Comparison of ENCODE assay signal across 8 mouse cellular contexts in genomic region chr10:88327160-88328055, GRCm38 (mm10). TPM values are rescaled to one million over a fixed set of nuclear protein-coding genes. Genes with fewer than 3 reads are reported as not detected.
DNase-seq lines count a peak whose midpoint lies in the region; ATAC-seq and TF ChIP-seq lines count a peak whose summit lies in the region.

No protein-coding gene starts in this region.

- H3K27me3 ChIP-seq in heart, embryonic 15.5 days, result no peaks in the 10 kb centered on the region
- H3K27me3 ChIP-seq in liver, adult 2 months (ENCODE audit: control insufficient read depth, insufficient read depth, low read length), result no peaks in the 10 kb centered on the region
- no peaks in the 10 kb centered on the region for H3K27me3 ChIP-seq in stomach, embryonic 16.5 days (ENCODE audit: control insufficient read depth, insufficient read depth, low read length)

- H3K4me3 ChIP-seq in heart, embryonic 15.5 days, result no peak overlapping the region
- no peak overlapping the region for H3K4me3 ChIP-seq in liver, adult 2 months (ENCODE audit: insufficient read depth, low read depth, low read length)
- no peak overlapping the region for H3K4me3 ChIP-seq in stomach, embryonic 16.5 days (replicated peaks; ENCODE audit: low read length)

- H3K79me2 ChIP-seq in liver, adult 2 months (ENCODE audit: control insufficient read depth, insufficient read depth, low read length), result no peaks in the 10 kb centered on the region

- 44% methylated on average over 11 of the region's 11 CpGs for WGBS in heart, embryonic 15.5 days
- 48% methylated on average over 11 of the region's 11 CpGs for WGBS in liver, adult 2 months
- WGBS in stomach, embryonic 16.5 days, result 50% methylated on average over 11 of the region's 11 CpGs

- no peaks in the 10 kb centered on the region for H3K36me3 ChIP-seq in heart, embryonic 15.5 days
- no peaks in the 10 kb centered on the region for H3K36me3 ChIP-seq in liver, adult 2 months (ENCODE audit: control insufficient read depth, insufficient read depth, low read length)
- H3K36me3 ChIP-seq in stomach, embryonic 16.5 days (ENCODE audit: control insufficient read depth, insufficient read depth, low read length), result no peaks in the 10 kb centered on the region

- H3K9me3 ChIP-seq in heart, embryonic 15.5 days (replicated peaks), result no peaks in the 10 kb centered on the region
- no peaks in the 10 kb centered on the region for H3K9me3 ChIP-seq in stomach, embryonic 16.5 days (replicated peaks; ENCODE audit: control insufficient read depth, low read length)

- no peak overlapping the region for H3K9ac ChIP-seq in heart, embryonic 15.5 days
- no peak overlapping the region for H3K9ac ChIP-seq in liver, adult 2 months (ENCODE audit: low read depth, low read length)
- peak overlapping the region; percentile 43; the same call in 1 of the 2 replicates for H3K9ac ChIP-seq in stomach, embryonic 16.5 days (ENCODE audit: low read length)

- peak; percentile 49 to 61 for DNase-seq in CD8-positive naive resting alpha-beta T cell, adult 2 months (ENCODE audit: low read depth in 2 of 2, low spot score in 2 of 2)
- DNase-seq in brain, embryonic 14.5 days (ENCODE audit: low read depth), result peak; percentile 87
- peak; percentile 82 for DNase-seq in kidney, postnatal 10 days
- DNase-seq in liver, adult 2 months (ENCODE audit: extremely low read depth, low read depth, low spot score), result peak; percentile 53
- DNase-seq in natural killer cell, adult 2 months (ENCODE audit: low spot score in 2 of 2), result peak; percentile 62 to 63

- peak; percentile 87 for TF ChIP-seq CTCF in brain, embryonic 14.5 days (IDR thresholded peaks at IDR 0.05; ENCODE audit: borderline replicate concordance, extremely low read depth, insufficient read depth, insufficient read length)
- peak; percentile 67 for TF ChIP-seq CTCF in liver, adult 2 months (IDR thresholded peaks at IDR 0.05; ENCODE audit: low read depth, low read length)

- H3K27ac ChIP-seq in heart, embryonic 15.5 days, result no peak overlapping the region
- no peak overlapping the region for H3K27ac ChIP-seq in liver, adult 2 months (replicated peaks; ENCODE audit: insufficient read depth, low read depth, low read length)
- H3K27ac ChIP-seq in stomach, embryonic 16.5 days (ENCODE audit: low read length), result no peak overlapping the region

- ATAC-seq in erythroblast, adult 5-6 weeks (replicated peaks; ENCODE audit: low FRiP score, poor library complexity, severe bottlenecking), result peak; percentile 82
- ATAC-seq in heart, embryonic 15.5 days (replicated peaks; ENCODE audit: insufficient number of reproducible peaks, insufficient read depth, low FRiP score, low read depth), result no peak
- peak; percentile 64 for ATAC-seq in stomach, embryonic 16.5 days (ENCODE audit: insufficient read depth, low FRiP score)

- no peak for TF ChIP-seq POLR2A in brain, embryonic 14.5 days (IDR thresholded peaks at IDR 0.05; ENCODE audit: borderline replicate concordance, extremely low read depth, insufficient read depth, insufficient read length, poor library complexity, severe bottlenecking)
- no peak for TF ChIP-seq POLR2A in liver, adult 2 months (IDR thresholded peaks at IDR 0.05; ENCODE audit: extremely low read depth, insufficient read depth, low read length)

- H3K4me1 ChIP-seq in heart, embryonic 15.5 days (replicated peaks), result no peaks in the 10 kb centered on the region
- H3K4me1 ChIP-seq in liver, adult 2 months (ENCODE audit: control insufficient read depth, insufficient read depth, low read length), result 0 out of 2 replicates have a peak, but pooled peaks cover 2% of the 10 kb centered on the region
- no peaks in the 10 kb centered on the region for H3K4me1 ChIP-seq in stomach, embryonic 16.5 days (ENCODE audit: control insufficient read depth, insufficient read depth, low read length)

- H3K4me2 ChIP-seq in heart, embryonic 15.5 days, result peak overlapping the region; percentile 41; the same call in 1 of the 2 replicates
- H3K4me2 ChIP-seq in stomach, embryonic 16.5 days (ENCODE audit: low read depth, low read length), result peak overlapping the region; percentile 30; the same call in 1 of the 2 replicates

RNA-seq across cellular contexts. Expression of gene Dram1, which starts 51.5 kb away (rescaled TPM):
- polyA plus RNA-seq in brain, embryonic 14.5 days (2012; rRNA removed), result 0.45 and 0.57 TPM in 2 replicates
- 13.8 and 19.0 TPM in 2 replicates for total RNA-seq in erythroblast, adult 5-6 weeks (2015; ENCODE audit: low replicate concordance)
- 7.5 and 11.8 TPM in 2 replicates for total RNA-seq in erythroblast, adult 5-6 weeks (2017; ENCODE audit: low replicate concordance)
- 3.2 and 5.9 TPM in 2 replicates for polyA plus RNA-seq in heart, embryonic 15.5 days (2015; fragmentation: Nextera tagmentation; extraction: Ambion mirVana)
- 0.46 and 0.81 TPM in 2 replicates for total RNA-seq in liver, adult 2 months (2014; rRNA removed)
- 0.25 and 0.60 TPM in 2 replicates for polyA plus RNA-seq in liver, adult 2 months (2012; rRNA removed)
- polyA plus RNA-seq in stomach, embryonic 16.5 days (2015; fragmentation: Nextera tagmentation; extraction: Ambion mirVana), result 5.9 and 6.6 TPM in 2 replicates

RNA-seq across cellular contexts. Expression of gene Gnptab, which starts 51.5 kb away (rescaled TPM):
- polyA plus RNA-seq in brain, embryonic 14.5 days (2012; rRNA removed), result 31.7 and 41.4 TPM in 2 replicates
- 19.2 and 20.2 TPM in 2 replicates for total RNA-seq in erythroblast, adult 5-6 weeks (2015; ENCODE audit: low replicate concordance)
- 7.9 and 11.0 TPM in 2 replicates for total RNA-seq in erythroblast, adult 5-6 weeks (2017; ENCODE audit: low replicate concordance)
- polyA plus RNA-seq in heart, embryonic 15.5 days (2015; fragmentation: Nextera tagmentation; extraction: Ambion mirVana), result 7.5 and 10.5 TPM in 2 replicates
- total RNA-seq in liver, adult 2 months (2014; rRNA removed), result 5.2 and 6.8 TPM in 2 replicates
- polyA plus RNA-seq in liver, adult 2 months (2012; rRNA removed), result 2.7 TPM in 2 replicates
- polyA plus RNA-seq in stomach, embryonic 16.5 days (2015; fragmentation: Nextera tagmentation; extraction: Ambion mirVana), result 9.0 and 11.2 TPM in 2 replicates
